Mouse (Mus musculus) left cerebral cortex, postnatal 14 days (tissue): ENCODE results near the gene Kcnd2. TPM values are rescaled to one million over a fixed set of nuclear protein-coding genes. Genes with fewer than 3 reads are reported as not detected.
"Not testable (repeated sequence)": the region's sequence is repeated elsewhere in the genome, so short reads cannot be mapped to it uniquely, and the experiment has no call there.

Experiments used
- DNase-seq, 2 experiments: peaks; one replicate each; pipeline ENCODE4 v3.0.0; 2021 to 2022; ENCODE audit warnings: low spot score in 2 of 2, mixed read lengths in 1 of 2
- intact Hi-C: fragments of 180-260 bp; cut with DNase I; formaldehyde crosslinking; loops from one replicate; pipeline ENCODE4 v1.15.1; 2025
- total RNA-seq, 2 experiments: library from RNA; stranded (reverse); gene quantifications; 2 replicates each; pipeline ENCODE4 v1.2.3; 2021

Kcnd2 gene
- total RNA-seq, 2 experiments from 2014 or later = 72.0 to 73.2 TPM

DNA sequence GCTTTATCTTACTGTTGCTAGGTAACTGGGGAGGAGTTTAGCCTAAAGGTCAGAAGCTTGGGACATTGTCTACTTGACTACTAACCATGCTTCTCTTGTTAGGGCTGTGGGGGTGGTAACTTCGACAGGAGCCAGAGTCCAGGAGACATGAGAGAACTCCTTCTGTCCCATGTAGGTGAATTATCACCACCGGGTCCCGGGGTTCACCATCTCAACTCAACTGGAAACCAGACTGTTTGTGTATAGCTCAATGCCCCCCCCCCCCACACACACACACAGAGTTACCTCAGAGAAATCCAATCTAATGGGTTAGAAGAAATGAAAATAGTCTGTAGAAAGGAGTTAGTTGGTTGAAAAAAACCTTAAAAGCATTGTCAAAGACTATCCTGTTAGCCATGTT, 170.0 kb downstream of the Kcnd2 start:
- DNase-seq, intact Hi-C loops: not testable (repeated sequence)

DNA sequence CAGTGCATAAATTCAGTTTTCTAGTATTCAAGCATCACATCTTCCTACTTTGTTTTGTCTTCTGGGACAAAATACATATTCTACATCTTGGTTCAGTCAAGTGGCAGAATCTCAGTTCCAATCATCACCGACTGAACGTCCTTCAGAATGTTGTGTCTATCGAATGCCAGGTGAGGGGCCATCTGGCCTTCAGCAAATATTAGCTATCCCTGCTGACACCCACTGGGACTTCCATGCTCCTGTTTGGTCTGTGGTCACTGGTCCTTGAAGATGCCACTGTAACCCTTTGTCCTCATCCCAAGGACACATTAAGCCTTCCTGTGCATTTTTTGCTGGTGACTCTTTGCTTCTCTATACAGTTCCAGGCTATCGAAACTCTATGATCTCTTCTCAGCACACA, 176.5 kb downstream of the Kcnd2 start:
- no peak for DNase-seq
- intact Hi-C loops = no loop called here

DNA sequence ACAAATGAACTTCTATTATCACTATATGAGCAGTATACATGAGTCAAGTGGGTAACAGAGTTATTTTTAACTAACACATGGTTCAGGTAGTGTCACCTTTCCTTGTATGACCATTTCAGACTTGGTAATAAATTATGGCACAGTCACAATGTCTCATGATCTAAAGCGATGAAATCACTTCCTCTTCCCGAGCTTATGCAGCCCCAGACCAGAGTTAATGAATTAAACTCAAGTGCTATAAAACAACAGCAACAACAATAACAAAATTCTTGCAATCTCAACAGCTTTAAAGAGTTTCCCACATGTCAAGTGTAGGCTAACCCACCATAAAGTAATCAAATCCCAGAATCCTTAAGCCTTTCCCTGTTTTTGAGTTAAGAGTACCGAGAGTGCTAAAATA, 198.4 kb downstream of the Kcnd2 start:
- intact Hi-C loops = no loop called here

DNA sequence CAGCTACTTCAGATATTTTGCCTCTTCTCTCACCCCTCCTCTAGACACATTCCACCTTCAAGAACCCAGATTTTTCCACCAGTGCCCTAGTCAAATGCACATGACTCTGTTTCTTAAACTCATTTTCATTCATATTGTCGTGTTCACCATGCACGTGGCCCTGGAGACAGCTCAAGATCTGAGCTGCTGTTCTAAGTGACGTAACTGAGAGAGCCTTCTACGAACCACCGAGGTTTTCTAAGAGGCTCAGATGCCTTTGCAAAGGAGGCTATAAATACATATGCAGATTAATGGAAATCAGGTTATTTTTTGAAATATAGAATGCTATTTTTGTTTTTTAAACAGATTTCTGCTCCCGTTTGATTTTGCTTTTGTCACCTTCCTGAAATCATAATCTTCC, 202.9 kb downstream of the Kcnd2 start:
- intact Hi-C loops = no loop called here
- peak; percentile 53 to 73 for DNase-seq

More for the DNA sequence above, 198.4 kb downstream of the Kcnd2 start:
- DNase-seq = no peak

DNA sequence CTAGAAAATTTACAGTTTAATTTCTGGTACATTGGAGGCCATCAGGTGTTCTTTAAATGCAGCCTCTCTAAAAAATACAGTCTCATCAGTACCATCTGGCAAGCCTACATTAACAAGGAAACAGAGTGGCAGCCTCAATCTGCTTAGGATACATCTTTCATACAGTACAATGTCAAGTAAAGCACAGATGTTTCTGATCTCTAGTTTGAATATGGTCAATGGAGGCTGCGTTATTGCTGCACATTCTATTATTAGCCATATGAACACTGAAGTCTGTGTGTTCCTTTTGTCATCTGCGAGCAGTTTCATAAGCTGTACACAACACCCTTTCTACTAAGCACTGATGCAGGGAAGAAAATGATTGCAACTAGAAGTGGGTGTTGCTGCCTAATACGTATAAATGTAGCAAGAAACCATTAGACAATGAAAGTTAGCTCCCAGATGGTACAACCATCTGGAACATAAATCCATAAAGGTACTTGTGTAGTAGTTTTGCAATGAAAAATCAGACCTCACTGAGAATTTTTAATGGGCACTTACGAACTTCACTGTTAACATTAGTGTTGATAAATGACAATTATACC, 209.0 kb downstream of the Kcnd2 start:
- DNase-seq = peak in 1 of 2 experiments; percentile 6
- intact Hi-C loops = no loop called here

DNA sequence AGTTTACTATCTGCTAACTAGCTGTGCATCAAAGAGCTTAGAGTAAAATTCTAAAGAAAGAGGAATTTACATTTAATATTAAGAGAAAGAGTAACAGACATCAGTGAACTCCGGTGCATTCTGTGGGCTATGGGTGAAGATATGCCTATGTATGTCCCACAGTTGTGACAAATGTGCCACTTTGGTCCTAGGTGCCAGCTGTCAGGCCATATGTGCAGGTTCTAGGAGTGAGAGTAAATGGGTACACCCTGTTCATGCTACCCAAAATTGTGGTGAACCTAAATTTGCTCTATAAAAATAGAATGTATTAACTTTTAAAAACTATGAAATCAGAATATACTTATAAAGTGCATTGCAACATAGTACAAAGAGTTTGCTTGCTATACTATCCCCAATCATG, 215.8 kb downstream of the Kcnd2 start:
- intact Hi-C loops = no loop called here
- DNase-seq = no peak

DNA sequence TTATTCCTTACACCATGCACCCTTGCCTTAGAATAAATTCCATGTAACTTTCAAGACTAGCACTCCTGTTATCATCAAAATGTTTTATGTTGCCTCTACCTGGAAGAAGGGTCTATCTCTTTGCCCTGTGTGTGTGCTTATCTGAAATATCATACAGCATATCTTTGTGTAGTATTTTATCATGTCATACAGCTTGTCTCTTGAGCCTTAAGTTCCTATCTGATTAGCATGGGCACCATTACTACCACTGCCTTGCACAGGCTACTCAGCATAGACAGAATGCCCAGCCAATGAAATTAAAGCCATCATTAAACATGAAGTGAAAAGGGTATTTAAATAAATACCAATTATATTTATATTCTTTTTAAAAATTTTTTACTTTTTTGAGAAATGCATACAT, 249.4 kb downstream of the Kcnd2 start:
- no peak for DNase-seq
- intact Hi-C loops = no loop called here

DNA sequence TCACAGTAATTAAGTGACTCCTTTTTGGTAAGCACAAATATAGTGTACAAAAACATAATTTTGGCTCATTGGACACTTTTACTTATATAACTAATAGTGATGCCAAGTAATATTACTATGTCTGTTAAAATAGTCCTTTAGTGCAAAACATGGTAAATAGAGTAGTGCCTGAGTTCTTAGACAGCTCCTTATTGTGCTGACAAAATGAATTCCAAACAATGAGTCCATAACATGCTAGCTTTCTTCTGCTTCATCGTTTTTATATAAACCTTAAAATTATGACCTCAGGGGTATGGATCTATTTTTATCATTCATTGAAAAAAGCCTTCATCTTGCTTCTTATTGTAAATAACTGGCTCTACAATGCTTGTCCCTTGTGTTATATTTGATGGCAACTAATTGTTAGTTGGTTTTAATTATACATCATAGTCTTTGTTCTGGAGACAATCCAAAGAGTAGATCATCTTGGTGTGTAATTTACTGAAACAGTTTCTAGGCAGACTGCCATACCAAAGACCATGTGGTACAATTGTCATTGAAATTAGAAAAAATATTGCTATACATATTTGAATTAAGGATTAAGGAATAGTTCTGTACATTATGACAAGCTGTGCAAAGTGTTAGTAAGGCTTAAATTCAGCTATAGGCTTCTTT, 256.7 kb downstream of the Kcnd2 start:
- intact Hi-C loops = no loop called here
- DNase-seq = peak in 1 of 2 experiments; percentile 17

DNA sequence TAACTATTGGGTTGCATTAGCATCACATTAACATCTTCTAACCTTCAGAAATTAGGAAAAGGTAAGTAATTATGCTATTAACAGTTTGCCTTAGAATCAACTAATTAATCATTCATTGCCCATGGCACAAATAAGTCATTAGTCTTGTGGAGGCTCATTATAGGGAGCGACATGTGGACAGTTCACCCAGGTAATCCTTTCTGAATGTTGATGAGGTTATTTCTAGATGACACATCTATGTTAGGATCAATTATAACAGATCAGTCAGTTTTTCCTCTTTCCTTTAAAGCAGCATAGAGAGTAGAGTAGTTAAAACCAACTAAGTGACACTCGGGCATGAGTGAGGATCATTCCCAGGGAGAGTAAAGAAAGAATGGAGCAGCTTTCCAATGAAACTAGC, 267.4 kb downstream of the Kcnd2 start:
- intact Hi-C loops = no loop called here

DNA sequence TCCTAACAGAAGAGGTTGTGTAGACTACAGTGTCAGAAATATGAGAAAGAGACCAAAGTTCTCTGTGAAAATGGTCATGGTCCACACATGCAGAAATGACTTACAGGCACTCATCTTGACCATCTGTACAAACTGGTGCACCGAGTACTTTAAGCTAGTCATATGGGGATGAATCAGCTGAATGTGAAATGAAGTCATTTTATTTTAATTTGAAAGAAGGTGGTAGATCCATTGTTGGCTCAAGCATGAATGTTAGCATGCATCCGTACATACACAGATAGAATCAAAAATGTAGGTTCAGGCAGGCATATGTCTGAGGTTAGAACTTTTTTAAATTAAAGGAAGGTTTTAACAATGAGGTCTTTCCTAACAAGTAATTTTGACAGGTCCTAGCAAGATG, 273.2 kb downstream of the Kcnd2 start:
- no peak for DNase-seq

More for the DNA sequence above, 267.4 kb downstream of the Kcnd2 start:
- no peak for DNase-seq

DNA sequence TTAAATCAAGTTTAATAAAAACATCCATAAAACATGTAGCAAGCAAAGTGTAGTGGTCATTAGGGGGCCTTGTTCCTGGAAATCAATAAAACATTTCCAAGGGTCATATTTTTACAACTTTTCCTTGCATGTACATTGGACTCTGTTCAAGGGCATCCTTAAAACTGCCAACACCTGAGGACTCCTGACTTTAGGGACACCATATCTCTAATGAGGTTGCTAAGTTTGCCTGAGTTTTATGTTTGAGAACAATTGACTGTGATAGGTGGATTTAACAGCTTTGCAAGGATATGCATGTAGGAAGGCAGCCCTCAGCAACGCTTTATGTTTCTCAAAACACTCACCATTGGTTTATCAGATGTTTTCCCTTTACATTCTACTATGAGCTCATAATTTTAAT, 287.6 kb downstream of the Kcnd2 start:
- DNase-seq = no peak
- intact Hi-C loops = no loop called here

More for the DNA sequence above, 273.2 kb downstream of the Kcnd2 start:
- intact Hi-C loops = no loop called here

DNA sequence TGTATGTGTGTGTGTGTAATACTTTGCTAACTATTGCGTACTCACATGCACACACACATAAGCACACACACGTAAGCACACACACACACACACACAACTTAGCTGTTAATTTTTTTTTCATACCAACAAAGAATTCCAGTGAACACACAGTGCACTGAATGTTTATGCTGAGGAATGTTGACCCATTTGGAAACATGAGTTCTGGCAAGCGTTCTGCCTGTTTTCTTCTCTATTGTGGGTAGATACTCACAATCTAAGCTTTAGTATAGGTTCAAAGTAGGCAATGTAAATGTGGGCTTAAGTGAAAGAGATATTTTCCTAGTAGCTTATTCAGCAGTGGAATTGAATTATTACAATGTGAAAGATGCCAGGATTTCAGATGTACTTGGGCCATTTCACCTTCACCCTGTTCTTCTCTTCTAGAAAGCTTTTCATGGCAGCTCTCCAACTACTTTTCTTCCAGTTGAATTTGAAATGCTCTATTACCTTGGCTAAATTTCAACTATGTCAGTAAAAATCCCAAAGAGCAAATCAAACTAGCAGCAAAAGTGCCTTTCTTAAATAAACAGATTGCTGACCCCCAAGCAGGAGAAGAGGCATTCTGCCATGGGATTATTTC, 295.4 kb downstream of the Kcnd2 start:
- intact Hi-C loops = no loop called here
- DNase-seq = no peak

DNA sequence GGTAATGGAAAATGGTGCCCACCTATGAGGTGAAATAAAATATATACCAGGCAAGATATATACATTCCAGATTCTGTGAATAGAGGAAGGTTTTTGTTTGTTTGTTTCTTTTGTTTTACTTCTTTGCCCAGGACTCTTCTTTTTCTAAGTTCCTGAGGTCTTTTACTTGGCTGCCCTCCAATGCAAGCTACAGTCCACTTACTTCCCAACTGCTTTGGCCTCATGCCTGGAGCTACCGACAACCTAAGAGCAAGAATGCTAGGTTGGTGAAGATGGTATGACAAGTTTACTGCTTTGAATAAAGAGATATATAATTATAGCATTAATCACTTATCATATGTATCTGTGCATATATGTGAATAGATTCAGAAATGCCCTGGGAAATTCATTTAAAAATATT, 305.0 kb downstream of the Kcnd2 start:
- intact Hi-C loops = no loop called here
- DNase-seq = no peak

DNA sequence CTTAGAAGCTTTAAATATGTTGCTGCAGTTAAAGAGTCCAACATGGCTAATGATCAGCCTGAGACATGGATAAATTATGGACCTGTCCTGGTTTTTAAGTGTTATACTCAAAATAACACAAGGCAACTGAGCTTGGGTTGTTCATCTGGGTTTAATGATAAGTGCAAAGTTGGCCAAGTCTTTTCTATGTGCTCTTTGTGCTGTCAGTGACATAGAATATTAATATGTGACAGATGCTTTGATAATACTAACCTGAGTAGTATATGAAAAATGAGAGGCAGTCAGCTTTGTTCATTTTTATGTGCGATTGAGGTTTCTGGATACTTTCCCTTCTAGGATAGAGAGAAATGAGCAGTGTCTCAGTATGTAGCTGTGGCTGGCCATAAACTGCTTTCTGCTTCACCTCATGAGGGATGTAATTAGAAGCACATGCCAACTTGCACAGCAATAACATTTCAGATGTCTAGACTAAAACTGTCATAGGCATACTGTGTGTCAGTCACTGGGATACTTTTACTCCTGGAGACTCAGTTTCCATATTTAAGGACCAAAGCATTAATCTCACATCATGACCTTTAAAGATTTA, 312.3 kb downstream of the Kcnd2 start:
- intact Hi-C loops = no loop called here
- no peak for DNase-seq

DNA sequence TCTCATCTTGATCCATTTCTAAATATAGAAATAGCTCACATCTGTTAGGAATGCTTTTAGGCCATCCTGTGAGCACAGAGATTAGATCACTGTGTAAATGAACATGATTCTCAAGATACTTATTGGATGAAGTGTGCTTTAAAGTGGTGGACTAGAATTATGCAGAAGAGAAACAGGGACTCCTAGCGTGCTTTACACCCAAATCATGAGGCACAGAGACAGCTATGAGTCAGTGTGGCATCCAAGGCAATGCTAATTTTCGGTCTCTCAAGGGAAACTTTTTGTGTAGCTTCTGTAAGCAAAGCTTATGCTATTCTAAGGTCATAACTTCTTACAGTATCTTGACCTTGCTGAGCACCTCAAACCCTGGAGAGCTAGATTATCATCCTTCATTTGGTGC, 318.7 kb downstream of the Kcnd2 start:
- peak; percentile 5 to 6 for DNase-seq
- intact Hi-C loops = no loop called here

DNA sequence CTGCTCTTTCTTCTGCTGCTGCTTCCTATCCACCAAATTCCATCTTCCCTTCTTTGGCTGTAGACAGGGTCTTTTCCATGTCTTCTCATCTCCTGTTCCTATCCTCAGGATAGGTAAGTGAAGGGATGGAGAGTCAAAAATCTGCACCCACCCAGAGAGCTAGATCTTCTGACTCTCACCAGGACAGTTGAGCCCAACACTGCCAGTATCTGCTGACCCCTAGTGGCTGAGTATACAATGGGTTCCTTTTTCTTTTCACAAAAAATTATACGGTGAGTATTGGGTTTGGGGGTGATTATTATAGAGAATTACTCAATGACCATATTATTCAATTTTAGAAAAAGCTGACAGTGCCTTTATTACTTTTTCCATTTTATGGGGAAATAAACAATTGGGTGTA, 319.5 kb downstream of the Kcnd2 start:
- peak; percentile 7 to 19 for DNase-seq
- intact Hi-C loops = loop anchor here (5.0 kb wide), 1 partner anchor 318 kb away; the partner anchor contains the start of gene Kcnd2

DNA sequence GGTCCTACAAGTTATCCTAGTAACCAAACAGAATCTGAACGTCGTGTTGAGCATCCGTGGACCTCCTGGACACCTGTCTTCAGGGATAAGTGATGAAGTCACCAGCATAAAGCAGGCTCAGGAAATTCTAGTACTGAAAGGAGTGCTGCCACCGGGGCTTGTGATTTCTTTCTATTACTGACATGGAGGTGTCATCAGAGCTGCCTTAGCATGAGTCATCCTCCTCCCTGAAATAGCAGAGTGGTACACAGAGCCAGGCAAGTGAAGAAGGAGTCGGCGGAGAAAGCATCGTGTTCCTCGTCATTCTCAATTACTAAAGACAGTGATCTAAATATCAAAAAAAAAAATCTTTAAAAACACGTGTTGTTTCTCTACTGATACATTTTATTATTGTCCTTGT, 336.2 kb downstream of the Kcnd2 start:
- intact Hi-C loops = no loop called here
- peak; percentile 52 to 57 for DNase-seq

DNA sequence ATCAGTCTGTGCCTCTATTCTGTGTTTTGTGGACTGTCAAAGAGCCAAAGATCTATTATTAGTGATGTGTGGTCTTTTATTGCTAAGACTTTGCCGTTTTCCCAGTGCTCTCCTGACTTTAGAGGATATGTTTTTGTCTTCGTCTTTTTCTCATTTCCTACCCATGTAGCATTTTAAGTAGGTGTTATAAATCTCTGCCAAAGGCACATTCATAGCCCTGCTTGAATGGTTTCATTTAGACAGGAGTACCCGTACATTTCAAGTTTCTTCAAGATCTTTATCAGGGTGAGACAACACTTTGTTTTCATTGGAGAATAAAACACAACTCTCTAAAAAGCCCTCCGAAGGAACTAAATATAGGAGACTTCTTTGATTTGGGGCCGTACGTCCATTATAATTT, 355.7 kb downstream of the Kcnd2 start:
- intact Hi-C loops = no loop called here
- DNase-seq = no peak

DNA sequence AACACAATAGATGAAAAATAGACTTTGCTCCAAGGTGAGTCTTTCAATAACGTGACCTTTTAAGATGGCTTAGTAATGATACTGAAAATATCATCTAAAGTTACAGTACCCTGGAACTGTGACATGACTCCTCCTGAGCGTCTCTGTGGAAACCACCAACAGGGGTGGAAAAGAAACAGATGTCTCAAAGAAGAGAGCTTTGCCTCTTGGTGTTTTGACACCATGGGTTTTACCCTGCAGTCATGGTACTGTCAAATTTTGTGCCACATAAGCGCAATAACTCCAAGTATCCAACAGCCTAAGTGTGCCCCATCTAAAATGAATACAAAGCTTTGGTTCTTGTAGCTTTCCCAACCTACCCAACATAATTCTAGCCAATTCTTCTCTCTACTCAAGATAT, 374.9 kb downstream of the Kcnd2 start:
- DNase-seq = no peak
- intact Hi-C loops = no loop called here

DNA sequence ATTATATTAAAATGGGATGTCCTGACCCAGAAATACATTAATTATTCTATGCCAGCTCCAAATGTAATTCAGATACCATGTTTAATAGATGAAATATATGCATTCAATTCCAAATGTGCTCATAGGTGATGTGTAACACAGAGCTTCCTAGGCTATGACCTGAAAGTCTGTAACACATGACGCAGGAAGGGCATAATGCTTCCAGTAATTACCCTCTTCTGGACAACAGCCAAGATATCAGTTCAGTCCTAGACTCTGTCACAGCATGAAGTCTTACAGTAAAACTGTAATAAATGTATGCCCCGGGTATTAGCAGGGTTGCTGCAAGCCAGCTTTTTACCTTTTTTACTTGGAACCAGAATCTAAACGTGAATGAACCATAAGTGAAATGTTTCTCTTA, 382.1 kb downstream of the Kcnd2 start:
- intact Hi-C loops = no loop called here
- DNase-seq = no peak
